Mouse (Mus musculus) megakaryocyte progenitor cell, adult 5-6 weeks (primary cell): ENCODE data around the gene Dapp1. TPM values are rescaled to one million over a fixed set of nuclear protein-coding genes. Genes with fewer than 3 reads are reported as not detected.
"Not testable (repeated sequence)": the region's sequence is repeated elsewhere in the genome, so short reads cannot be mapped to it uniquely, and the experiment has no call there.

Source experiments
- ATAC-seq: replicated peaks from 2 replicates; pipeline ENCODE4 v1.8.0; 2016; ENCODE audit warnings: mild to moderate bottlenecking, moderate TSS enrichment, inconsistent platforms; ENCODE audit not compliant: poor library complexity
- total RNA-seq, 2 experiments: library from RNA; stranded (forward) in 1 of 2; stranded (reverse) in 1 of 2; fragments of 157-497, 149-512 nt in 1 of 2; fragments of 200-1000 nt in 1 of 2; gene quantifications; 2 replicates each; pipeline versions ENCODE4 v1.2.3 to v1.2.4; 2015 to 2017

Dapp1 gene
- total RNA-seq, 2 experiments from 2014 or later, result 99.7 to 129 TPM

DNA sequence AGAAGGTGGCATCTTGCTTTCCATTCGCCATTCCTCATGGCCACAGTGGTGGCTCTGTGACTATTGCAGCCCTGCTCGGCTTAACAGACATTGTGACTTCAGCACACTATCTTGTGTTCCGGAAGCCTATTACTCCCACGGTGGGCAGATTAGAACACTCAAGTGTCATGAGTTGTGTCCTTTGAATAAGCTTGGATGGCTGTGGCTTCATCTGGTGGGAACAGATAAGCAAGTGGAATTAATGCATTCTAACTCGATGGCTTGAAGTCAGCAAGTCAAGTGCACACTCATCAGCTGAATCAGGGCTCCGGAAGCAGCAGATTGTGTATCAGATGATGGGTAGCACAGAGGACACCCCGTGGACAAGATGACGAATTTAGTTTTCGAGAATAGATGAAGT is 23.5 kb downstream of the Dapp1 start:
- peak; percentile 71 for ATAC-seq

DNA sequence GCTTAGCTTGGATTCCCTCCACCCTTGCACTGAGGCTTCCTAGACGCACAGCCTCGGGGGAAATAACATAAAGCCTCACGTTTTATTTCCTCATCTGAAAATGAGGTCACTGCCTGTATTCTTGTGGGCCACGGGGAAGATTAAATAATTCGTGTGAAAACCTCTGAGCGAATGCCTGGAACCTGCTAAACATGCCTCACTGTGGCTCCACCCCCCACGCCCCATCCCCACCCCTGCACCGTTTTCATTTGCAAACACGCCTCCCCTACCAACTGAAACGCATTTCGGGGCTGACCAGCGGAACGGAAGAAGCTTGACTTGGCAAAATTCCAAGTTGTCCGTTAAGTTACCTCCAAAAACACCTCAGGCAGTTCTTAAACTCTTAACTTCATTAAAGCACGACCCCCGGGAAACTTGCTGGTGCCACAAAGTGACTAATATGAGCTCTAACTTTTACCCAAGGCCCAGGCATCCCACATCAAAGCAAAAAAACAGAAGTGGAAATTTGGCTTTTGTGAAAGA is 25.7 kb downstream of the Dapp1 start:
- no peak for ATAC-seq

DNA sequence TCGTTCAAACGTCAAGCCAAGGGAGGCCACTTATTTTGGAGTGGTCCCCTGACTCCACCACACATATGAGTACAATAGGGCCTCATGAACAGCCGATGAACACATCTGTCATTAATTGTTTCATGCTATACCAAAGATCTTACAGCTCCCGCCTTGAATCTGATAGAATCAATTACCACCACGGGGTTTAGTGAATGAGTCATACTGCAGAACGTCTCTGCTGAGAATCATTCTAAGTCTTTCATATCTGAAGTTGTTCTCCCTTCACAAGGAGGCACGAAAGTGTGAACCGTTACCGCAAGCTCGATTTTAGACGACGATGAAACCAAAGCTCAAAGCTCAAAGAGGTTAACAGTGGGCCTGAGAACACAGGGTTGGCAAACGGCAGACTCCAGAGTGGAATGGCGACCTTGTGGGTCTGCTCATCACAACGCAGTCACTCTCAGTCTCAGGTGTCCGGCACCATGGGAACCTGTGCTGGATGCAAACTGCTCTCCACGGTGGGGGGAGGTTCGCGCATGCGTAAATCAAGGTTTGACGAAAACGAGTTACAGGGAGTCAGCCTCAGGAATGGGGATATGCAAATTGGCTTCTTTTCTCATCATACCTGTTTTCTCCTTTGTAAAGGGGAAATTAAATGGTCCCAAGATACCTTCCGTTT is 27.0 kb downstream of the Dapp1 start:
- ATAC-seq, result no peak

DNA sequence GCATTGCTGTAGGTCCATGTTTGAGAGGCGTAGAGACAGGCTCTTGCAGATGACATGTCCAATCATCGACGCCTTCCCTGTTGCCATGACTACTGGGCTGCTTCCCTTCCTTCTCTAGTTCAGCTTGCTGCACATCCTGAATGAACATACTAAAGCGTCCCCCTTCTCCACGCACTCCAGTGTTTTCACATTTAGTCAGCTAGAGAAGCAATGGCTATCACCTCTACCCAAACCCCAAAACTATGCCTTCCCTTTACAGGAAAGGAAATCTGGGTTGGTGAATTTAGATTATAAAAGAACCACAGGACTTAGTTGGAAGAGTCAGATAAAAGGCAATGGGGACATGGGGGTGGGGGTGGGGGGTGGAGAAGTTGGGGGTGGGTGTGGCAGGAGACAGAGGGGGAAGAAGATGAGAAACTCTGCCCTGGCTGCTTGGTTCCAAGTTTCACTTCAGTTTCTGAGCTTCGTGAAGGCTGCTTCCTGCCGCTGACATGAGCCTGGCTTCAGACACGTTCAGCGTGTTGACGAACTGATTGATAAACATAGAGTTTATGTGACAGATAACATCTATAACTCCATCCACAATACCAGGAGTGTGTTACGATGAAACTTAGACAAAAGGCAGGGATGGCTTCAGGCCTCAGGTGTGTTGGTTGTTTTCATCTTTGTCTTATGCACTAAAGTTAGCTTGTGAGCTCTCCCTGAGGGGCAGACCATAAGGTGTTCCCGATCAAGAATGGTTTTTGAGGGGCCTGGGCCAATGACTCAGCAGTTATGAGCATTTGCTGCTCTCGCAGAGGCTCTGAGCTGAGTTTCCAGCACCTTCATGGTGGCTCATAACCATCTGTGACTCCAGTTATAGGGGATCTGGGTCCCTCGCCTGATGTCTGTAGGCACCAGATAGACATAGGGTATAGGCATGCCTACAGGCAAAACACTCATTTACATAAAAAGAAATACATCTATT is 28.1 kb downstream of the Dapp1 start:
- peak; percentile 33 for ATAC-seq

DNA sequence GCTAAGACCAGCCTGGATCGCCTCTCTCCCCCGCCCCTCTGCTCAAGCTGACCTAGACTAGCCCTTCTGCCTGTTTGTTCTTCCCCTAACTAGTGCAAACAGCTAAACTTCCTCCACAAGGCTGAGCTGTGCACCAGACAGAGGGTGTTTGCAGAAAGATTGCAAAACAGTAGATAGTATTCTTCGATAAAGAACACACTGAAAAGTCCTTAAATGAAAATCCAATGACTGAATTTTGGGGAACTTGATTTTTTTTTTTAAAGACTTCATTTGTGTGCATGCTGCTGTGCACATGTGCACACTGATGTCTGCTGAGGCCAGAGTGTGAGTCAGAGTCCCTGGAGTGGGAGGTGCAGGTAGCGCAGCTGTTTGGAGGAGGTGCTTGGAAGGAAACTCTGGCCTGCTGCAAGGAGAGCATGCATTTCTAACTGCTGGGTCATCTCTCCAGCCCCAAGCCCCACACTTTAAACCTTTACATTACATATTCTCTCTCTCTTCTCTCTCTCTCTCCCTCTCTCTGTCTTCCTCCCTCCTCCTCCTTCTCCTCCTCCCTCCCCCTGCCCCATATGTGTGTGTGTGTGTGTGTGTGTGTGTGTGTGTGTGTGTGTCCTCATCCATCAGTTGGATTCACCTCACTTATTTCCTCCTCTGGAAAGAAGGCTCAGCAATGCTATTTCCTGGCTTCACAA is 29.0 kb downstream of the Dapp1 start:
- peak; percentile 54 for ATAC-seq

DNA sequence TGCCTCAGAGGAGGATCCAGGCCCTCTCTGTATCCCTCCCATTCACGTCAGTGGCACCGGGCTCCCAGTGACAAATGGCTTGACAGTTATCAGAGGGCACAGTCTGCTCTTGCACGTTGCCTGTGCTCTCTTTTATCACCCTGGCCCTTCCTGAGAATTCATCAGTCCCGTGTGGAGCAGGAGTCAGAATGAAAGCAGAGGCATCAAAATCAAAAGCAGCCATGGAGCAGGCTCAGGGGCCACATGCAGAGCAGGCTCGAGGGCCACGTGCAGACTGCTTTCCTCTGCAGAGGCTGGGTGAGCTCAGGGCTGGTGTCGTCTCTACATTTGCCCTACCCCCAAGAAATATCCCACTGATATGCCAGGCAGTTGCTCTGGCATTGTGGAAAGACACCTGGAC is 29.5 kb downstream of the Dapp1 start:
- ATAC-seq, result peak; percentile 32

DNA sequence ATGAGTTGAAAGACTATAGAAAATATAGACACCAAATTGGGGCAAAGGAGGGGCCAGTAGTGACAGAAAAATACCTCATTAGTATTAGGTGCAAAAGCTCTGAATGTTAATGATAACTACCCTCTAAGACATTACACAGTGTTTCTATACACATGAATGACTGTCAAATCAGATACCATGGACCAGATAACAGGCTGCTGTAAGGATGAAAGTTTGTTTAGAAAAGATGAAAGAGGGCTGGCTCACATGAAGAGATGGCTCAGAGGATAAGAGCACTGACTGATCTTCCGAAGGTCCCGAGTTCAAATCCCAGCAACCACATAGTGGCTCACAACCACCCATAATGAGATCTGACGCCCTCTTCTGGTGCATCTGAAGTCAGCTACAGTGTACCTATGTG is 30.0 kb downstream of the Dapp1 start:
- not testable (repeated sequence) for ATAC-seq

DNA sequence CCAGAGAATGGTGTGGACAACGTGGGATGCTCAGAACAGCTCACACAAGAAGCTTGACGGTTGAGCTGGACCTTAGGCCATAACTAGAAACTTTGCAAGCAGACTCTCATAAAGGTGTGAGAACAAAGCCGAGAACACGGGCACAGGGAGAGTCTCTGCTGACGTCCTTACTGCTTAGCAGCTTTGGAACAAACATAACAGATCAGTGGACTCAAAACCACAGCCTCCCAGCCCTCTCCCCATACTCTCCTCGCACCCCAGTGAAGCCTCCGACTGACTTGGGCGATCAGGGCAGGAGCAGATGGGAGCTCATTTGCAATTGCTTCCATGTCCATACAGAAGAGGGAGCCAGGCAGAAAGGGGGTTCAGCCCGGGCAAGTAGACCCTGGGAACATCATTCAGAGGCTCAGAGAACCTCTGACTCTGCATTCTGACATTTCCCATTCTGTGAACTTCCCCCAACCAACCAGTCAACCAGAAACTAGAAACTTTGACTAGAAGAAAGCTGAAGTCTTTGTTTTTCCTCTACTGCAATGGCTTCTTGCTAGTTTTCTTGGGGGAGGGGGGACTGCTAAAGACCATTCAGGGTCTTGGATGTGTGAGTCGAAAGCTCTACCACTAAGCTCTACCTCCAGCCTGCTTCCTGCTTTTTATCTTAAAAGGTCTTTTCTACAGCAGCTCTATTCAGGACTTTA is 31.0 kb downstream of the Dapp1 start:
- no peak for ATAC-seq

DNA sequence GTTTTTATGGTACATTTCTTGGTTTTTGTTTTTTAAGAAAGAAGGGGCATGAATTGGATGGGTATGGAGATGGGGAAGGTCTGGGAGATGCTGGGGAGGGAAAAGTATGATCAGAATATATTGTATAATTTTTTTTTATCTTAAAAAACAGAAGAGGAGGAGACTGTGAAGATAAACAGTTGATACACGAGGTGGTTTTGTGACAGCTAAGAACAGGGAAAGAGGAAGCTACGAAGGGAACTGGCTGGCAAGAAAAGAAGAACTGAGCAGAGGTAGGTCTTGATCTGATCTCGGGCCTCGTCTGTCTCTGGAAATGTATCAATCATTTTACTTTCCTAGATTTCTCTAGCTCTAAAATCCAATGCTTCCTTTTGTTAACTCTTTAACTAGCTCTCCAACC is 33.8 kb downstream of the Dapp1 start:
- peak; percentile 33 for ATAC-seq

DNA sequence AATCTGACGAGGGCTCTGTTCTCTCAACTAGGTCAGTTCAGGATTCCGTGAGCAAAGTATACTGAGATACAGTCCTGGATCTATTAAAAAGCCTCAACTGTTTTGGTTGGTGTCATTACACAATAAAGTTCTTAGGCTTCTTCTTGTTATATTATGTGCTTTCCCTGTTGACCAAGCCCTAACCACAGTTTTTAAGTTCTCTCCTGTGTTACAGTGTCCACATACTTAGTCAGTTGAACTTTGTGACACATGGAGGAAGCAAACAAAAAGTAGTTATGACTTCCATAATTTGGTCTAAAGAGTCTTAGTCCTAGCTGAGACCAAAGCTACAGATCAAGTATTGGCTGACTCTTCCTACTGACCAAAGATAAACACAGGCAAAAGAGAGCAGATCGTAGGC is 34.5 kb downstream of the Dapp1 start:
- peak; percentile 15 for ATAC-seq

DNA sequence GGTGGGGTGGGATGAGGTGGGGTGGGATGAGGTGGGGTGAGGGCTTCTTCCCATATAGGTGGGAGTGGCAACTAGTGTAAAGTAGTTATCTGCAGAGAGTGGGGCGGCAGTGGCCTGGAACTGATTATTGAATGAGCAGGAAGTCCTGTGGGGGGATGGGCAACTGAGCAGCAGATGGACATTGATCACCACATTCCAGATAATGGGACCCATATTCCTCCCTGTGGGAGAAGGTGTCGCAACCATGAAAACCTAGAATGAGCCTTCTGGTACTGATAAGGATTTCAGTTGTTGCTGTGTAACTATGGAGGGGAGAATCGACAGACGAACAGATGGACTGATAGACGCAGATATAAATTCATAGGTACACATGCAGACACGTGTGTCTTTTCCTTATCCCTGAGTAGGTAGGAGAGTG is 37.6 kb downstream of the Dapp1 start:
- 0 out of 2 replicates have a peak, but pooled peaks have one; percentile 2 for ATAC-seq

DNA sequence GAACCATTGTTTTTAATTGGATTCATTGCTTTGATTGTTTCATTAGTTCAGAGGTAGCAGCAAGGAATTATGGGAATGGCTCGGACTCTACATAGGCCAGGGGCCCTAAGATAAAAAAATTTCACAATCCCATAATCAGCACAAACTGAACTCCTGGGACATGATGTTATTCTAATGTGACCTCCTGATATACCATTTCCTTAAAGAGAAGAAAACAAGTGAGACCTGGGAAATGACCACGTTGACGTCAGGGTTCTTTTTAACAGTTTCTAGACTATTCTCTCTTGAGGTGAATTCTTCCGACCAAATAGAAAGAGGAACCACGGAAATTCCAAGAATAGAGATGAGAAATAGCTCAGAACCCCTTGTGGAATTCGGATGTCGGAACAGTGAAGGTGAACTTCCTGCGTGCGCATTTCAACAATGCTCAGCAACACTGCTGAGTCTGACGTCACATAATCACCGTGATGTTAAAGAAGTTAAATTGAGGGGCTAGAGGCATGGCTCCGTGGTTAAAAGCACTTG is 39.2 kb downstream of the Dapp1 start:
- ATAC-seq, result no peak

DNA sequence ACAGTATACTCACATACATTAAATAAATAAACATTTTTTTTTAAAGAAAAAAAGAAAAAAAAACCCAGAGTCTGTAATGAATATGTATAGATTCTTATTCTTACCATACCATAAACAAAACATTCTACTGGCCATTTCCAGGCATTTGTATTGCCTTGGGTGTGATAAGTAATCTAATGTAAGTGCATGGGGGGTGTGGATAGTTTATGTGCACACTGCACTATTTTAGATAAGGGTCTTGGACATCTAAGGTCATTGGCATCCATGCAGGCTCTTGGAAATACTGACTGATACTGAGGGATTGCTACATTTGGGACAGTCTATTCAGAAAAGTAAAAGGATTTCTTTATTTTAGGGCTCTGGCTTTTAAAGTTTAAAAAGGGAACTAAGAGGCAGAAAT is 39.8 kb downstream of the Dapp1 start:
- no peak for ATAC-seq

DNA sequence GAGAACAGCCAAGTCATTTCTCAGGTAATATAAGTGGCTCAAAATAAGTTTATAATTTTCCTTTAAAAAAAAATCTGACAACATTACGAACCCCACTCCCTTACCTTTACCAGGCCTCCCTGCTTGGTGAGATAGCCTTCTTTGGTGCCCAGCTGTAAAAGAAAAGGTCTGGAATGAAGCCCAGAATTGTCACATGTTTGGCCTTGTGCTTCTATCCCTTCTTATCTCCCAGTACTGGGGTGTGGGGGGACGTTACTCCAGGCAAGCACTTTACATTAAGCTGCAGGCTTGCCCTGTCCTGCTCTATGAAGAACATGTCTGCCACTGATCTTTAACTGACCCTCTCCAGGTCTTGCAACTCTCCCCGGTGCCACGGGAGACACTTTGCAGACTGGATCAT is 40.6 kb downstream of the Dapp1 start:
- ATAC-seq, result peak; percentile 78

DNA sequence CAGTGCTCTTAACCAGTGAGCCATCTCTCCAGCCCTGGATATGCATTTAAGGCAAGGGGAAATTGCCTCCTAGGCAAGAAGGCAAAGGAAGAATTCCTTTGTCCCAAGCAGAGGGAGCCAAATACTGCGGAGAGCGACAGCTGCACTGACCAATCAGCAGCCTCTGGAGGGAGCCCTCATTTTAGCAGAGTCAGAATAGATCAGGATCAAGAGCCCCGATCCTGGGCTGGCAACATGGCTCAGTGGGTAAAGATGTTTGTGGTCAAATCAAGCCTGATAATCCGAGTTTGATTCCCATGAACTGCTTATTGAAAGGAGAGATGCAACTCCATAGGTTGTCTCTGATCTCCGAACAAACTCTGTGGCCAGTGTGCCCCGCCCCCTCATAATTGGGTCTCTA is 42.7 kb downstream of the Dapp1 start:
- 0 out of 2 replicates have a peak, but pooled peaks have one; percentile 30 for ATAC-seq

DNA sequence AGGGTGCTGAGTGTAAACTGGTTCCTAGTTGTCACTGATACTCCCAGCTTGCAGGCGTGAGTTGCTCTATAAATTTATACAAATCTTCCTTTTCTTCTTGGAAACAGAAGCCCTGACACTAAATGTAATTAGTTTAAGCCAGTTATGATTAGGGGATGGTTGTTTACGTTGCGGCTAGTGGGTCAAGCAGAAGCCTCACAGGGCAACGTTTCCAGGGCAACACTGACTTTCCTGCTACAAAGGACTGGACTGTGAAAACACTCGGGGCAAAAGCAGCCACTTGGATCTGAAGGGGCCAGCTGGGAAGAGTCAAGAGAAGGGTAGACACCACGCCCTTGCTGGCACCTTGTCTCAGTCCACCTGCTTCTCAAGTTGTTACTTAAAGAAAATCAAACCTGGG is 44.8 kb downstream of the Dapp1 start:
- no peak for ATAC-seq

DNA sequence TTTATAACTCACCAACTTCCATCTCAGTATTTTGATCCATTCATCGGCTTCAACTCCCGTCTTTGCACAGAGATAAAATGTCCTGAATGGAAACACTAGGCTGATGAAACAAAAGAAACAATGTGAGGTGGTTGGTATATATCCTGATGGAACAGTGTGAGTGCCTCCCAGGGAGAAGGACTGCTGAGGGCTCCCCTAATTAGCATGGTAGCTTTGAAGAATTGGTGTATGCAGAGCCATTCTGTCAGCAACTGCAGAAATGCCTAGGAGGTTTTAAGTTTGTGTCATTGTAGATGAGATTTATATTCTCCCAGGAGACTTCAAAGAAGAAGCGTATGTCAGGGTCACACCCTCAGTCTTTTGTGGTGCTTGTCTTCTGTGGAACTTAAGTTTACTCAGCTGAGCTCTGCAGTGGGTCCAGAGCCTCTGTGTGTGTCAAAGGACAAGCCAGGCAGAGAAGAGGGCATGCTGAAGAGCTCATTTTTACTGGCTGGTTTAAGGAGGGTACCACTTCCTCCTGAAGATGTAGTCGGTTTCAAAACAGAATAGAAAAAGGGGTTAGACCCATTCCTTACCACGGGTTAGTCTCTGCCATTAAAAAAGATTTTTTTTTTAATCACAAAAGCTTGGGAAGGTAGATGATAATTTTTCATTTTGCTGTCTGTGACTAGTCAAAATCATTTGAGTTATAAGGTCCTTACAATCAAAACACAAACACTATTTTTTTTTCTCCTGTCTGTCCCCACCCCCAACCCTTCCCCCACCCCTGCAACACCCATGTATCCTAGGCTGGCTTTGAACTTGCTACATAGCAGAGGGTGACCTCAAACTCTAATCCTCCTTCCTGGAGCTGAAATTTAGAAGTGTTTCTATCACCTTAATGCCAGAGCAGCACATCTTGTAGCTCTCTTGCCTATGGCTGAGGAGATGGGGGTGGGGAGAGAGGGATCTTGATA is 45.5 kb downstream of the Dapp1 start:
- ATAC-seq, result no peak

DNA sequence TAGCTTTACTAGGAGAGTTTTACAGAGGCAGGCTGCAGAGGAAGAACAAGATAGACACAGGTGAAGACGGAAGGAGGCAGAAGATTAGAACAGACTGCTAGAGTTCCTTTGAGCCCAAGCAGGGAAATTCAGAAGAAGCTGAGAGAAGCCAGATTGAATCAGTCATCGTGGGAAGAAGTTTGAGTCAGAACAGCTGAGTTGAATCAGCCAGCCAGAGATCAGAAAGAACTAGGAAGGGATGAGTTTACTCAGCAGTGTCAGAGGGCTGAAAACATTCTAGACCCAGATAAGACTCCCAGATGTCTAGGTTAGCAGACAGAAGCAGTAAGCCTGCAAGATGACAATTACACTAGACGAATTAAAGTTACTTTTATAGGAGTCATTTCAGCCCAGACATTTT is 47.4 kb downstream of the Dapp1 start:
- no peak for ATAC-seq

DNA sequence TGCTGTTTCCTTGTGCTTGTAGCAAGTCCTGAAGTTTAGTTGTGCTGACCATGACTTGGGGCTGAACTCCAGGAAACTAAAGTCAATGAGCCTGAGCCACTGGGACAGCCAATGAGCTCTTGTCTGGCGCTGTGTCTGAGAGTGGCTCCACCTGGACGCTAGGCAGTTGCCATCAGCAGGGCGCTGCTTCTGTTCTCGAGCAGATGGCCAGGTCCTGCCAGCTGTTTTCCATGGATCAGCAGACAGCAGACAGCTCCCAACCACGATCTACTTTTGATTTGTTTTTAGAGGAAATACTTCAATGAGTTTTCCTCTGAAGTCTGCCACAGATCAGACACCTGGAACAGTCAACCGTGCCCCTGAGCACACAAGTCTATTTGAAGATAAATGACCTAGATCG is 48.6 kb downstream of the Dapp1 start:
- no peak for ATAC-seq
